Mouse (Mus musculus) myocyte (in vitro differentiated cells): Measurements from ENCODE around the gene Elf5. TPM values are rescaled to one million over a fixed set of nuclear protein-coding genes. Genes with fewer than 3 reads are reported as not detected.

Experiments
- H3K27me3 ChIP-seq: one replicate; pipeline ENCODE4 v1.6.1; 2011; ENCODE audit not compliant: control insufficient read depth, insufficient read depth, insufficient read length
- H3K36me3 ChIP-seq: one replicate; pipeline ENCODE4 v1.6.1; 2011; ENCODE audit not compliant: control insufficient read depth, insufficient read depth
- H3K4me2 ChIP-seq: one replicate; pipeline ENCODE4 v1.6.1; 2011; ENCODE audit warnings: low read depth, control low read depth
- H3K4me3 ChIP-seq: one replicate; pipeline ENCODE4 v1.5.1; 2011; ENCODE audit warnings: mild to moderate bottlenecking, control low read depth, moderate library complexity
- H3K79me2 ChIP-seq: one replicate; pipeline ENCODE4 v1.6.1; 2011; ENCODE audit not compliant: control insufficient read depth, insufficient read depth
- H3ac ChIP-seq: one replicate; pipeline ENCODE4 v1.6.1; 2011; ENCODE audit not compliant: control insufficient read depth, insufficient read length
- CEBPB ChIP-seq: IDR thresholded peaks from 2 replicates; pipeline ENCODE4 v1.6.1; 2011; ENCODE audit warnings: mild to moderate bottlenecking, moderate library complexity; ENCODE audit not compliant: poor library complexity, insufficient read depth, severe bottlenecking
- E2F4 ChIP-seq: IDR thresholded peaks from one replicate; pipeline ENCODE4 v1.6.1; 2011; ENCODE audit warnings: mild to moderate bottlenecking, control low read depth, moderate library complexity; ENCODE audit not compliant: insufficient read depth
- MAX ChIP-seq: IDR thresholded peaks from one replicate; pipeline ENCODE4 v1.6.1; 2011; ENCODE audit warnings: low read depth, mild to moderate bottlenecking, control low read depth
- MYOD1 ChIP-seq, 3 experiments: IDR thresholded peaks; one replicate each; pipeline ENCODE4 v1.6.1; 2011; ENCODE audit warnings: control low read depth in 2 of 3, low read depth in 2 of 3, mild to moderate bottlenecking in 2 of 3, moderate library complexity in 1 of 3; ENCODE audit not compliant: insufficient read length in 2 of 3, control insufficient read depth in 1 of 3
- MYOG ChIP-seq, 3 experiments: IDR thresholded peaks; one replicate each; pipeline ENCODE4 v1.6.1; 2011; ENCODE audit warnings: control low read depth in 2 of 3, low read depth in 2 of 3, mild to moderate bottlenecking in 2 of 3; ENCODE audit not compliant: insufficient read length in 2 of 3, control insufficient read depth in 1 of 3, insufficient read depth in 1 of 3
- POLR2A ChIP-seq: IDR thresholded peaks from one replicate; pipeline ENCODE4 v1.6.1; 2011; ENCODE audit warnings: low read depth, mild to moderate bottlenecking, control low read depth, moderate library complexity; ENCODE audit not compliant: insufficient read length
- POLR2AphosphoS2 ChIP-seq: IDR thresholded peaks from one replicate; pipeline ENCODE4 v1.6.1; 2011; ENCODE audit warnings: low read depth, control low read depth; ENCODE audit not compliant: insufficient read length
- REST ChIP-seq: IDR thresholded peaks from one replicate; pipeline ENCODE4 v1.6.1; 2011; ENCODE audit warnings: mild to moderate bottlenecking, control low read depth, moderate library complexity; ENCODE audit not compliant: insufficient read depth, insufficient read length
- SRF ChIP-seq: IDR thresholded peaks from one replicate; pipeline ENCODE4 v1.6.1; 2011; ENCODE audit warnings: low read depth; ENCODE audit not compliant: control insufficient read depth, insufficient read length
- TCF12 ChIP-seq: IDR thresholded peaks from one replicate; pipeline ENCODE4 v1.6.1; 2011; ENCODE audit warnings: mild to moderate bottlenecking, control low read depth; ENCODE audit not compliant: poor library complexity, insufficient read depth, severe bottlenecking
- TCF3 ChIP-seq: IDR thresholded peaks from one replicate; pipeline ENCODE4 v1.6.1; 2011; ENCODE audit warnings: low read depth, control low read depth; ENCODE audit not compliant: insufficient read length
- USF1 ChIP-seq: IDR thresholded peaks from one replicate; pipeline ENCODE4 v1.6.1; 2011; ENCODE audit warnings: low read depth, mild to moderate bottlenecking, control low read depth, moderate library complexity
- polyA plus RNA-seq: library from polyadenylated mRNA; unstranded; fragments of >200 nt; fragmentation: generic; extraction: Trizol; gene quantifications from one replicate; pipeline ENCODE4 v1.2.1, GENCODE M21; 2012; ENCODE audit warnings: missing spikeins

Gene Elf5
- polyA plus RNA-seq, 1 experiment = not detected

DNA sequence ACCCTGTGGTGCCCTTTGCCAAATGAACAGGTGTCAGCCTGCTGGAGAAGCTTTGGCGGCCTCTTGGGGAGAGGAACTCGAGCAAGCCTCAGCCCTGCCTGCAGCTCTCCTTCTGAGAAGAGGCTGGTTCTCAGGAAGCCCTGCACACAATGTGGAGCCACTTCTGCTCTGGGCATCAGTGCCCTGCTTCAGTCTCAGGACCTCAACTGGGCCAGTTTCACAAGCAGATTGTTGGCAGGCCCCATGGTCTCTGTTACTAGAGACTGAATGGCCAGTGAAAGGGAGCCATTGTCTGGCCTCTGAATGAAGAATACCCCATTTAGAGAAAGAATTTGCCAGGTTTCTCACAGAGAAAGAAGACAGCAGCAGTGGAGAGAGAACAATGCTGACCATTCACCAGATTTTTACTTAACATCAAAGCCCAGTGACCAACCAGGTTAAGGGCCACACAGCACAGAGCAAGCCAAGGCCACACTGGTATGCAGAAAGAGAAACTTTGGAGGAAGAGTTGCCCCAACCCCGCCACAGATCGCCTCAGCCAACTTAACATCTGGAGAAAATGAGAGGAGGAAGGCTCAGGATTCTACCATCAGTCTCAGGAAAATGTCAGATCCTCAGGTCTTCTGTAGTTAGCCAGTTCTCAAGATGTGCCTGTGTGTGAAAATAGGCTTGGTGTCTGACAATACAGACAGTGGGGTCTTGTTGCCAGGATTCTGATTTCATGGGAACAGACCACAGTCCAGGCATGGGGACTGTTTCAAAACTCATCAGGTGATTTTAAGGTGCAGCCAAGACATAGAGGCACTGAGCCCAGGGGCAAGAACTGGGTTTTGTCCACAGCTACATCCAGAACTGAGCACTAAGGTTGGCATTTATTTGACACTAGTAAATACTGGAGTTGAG is 21.2 kb upstream of the Elf5 start:
- no peak overlapping the region for H3K4me3 ChIP-seq
- H3ac ChIP-seq = no peak overlapping the region
- no peaks in the 10 kb centered on the region for H3K27me3 ChIP-seq
- TF ChIP-seq CEBPB = no peak
- no peak for TF ChIP-seq MAX
- TF ChIP-seq REST = no peak
- TF ChIP-seq E2F4 = no peak
- TF ChIP-seq TCF12 = no peak
- no peak for TF ChIP-seq SRF
- TF ChIP-seq TCF3 = no peak
- no peak for TF ChIP-seq USF1
- no peak for TF ChIP-seq MYOG (IDR thresholded peaks at IDR 0.05; ENCODE audit: control insufficient read depth in 1 of 3, insufficient read depth in 1 of 3, insufficient read length in 2 of 3, low read depth in 2 of 3)
- no peak for TF ChIP-seq MYOD1 (IDR thresholded peaks at IDR 0.05; ENCODE audit: control insufficient read depth in 1 of 3, insufficient read length in 2 of 3, low read depth in 2 of 3)
- TF ChIP-seq POLR2AphosphoS2 = no peak
- H3K4me2 ChIP-seq = no peak overlapping the region
- no peaks in the 10 kb centered on the region for H3K36me3 ChIP-seq
- H3K79me2 ChIP-seq = no peaks in the 10 kb centered on the region

- Histone ChIP-seq H3K4me3 (no peak overlapping the region), H3K79me2 (no peaks in the 10 kb centered on the region), H3ac (no peak overlapping the region), H3K27me3 (no peaks in the 10 kb centered on the region), H3K36me3 (no peaks in the 10 kb centered on the region), H3K4me2 (no peak overlapping the region)
- no peak for TF ChIP-seq E2F4
- no peak for TF ChIP-seq POLR2AphosphoS2
- no peak for TF ChIP-seq TCF12
- no peak for TF ChIP-seq MYOG (IDR thresholded peaks at IDR 0.05; ENCODE audit: control insufficient read depth in 1 of 3, insufficient read depth in 1 of 3, insufficient read length in 2 of 3, low read depth in 2 of 3)
- no peak for TF ChIP-seq SRF
Measured at GRCm38 (mm10) chr2:103391626-103392025, 19.9 kb upstream of the Elf5 start.

DNA sequence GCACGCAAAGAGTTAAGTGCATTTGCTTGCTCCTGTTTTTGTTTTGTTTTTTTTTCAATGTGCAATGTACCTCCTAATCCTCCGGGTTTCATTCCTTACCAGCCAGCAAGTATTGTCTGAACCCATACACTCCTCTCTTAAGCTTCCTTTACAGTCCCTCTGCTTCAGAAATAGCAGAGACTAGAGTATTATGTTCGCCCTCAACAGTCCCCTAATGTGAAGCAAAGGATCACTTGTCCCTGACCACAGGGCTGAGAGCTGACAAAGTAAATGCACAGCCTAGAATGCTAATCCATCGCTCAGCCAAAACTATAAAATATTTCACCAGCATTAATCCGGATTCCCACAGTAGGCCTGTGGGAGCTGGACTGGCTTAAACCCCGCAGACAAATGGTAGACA is 13.4 kb upstream of the Elf5 start:
- no peaks in the 10 kb centered on the region for H3K36me3 ChIP-seq
- TF ChIP-seq CEBPB (no peak), MYOD1 (IDR thresholded peaks at IDR 0.05; ENCODE audit: control insufficient read depth in 1 of 3, insufficient read length in 2 of 3, low read depth in 2 of 3) (no peak), USF1 (no peak), POLR2AphosphoS2 (no peak)
- H3ac ChIP-seq = no peak overlapping the region
- H3K27me3 ChIP-seq = peaks cover 2% of the 10 kb centered on the region
- H3K4me2 ChIP-seq = no peak overlapping the region
- no peak overlapping the region for H3K4me3 ChIP-seq
- H3K79me2 ChIP-seq = no peaks in the 10 kb centered on the region

- no peak overlapping the region for H3ac ChIP-seq
- H3K27me3 ChIP-seq = peaks cover 4% of the 10 kb centered on the region
- H3K79me2 ChIP-seq = no peaks in the 10 kb centered on the region
- no peak overlapping the region for H3K4me2 ChIP-seq
- no peaks in the 10 kb centered on the region for H3K36me3 ChIP-seq
- no peak for TF ChIP-seq CEBPB
- no peak for TF ChIP-seq USF1
- no peak for TF ChIP-seq MYOG (IDR thresholded peaks at IDR 0.05; ENCODE audit: control insufficient read depth in 1 of 3, insufficient read depth in 1 of 3, insufficient read length in 2 of 3, low read depth in 2 of 3)
- TF ChIP-seq POLR2AphosphoS2 = no peak
- TF ChIP-seq MYOD1 (IDR thresholded peaks at IDR 0.05; ENCODE audit: control insufficient read depth in 1 of 3, insufficient read length in 2 of 3, low read depth in 2 of 3) = no peak
- no peak for TF ChIP-seq E2F4
- no peak for TF ChIP-seq MAX
- no peak for TF ChIP-seq TCF12
- no peak for TF ChIP-seq POLR2A
- no peak for TF ChIP-seq SRF
- TF ChIP-seq REST = no peak
- TF ChIP-seq TCF3 = no peak
- H3K4me3 ChIP-seq = no peak overlapping the region
Measured at GRCm38 (mm10) chr2:103400691-103401090, 10.8 kb upstream of the Elf5 start.

DNA sequence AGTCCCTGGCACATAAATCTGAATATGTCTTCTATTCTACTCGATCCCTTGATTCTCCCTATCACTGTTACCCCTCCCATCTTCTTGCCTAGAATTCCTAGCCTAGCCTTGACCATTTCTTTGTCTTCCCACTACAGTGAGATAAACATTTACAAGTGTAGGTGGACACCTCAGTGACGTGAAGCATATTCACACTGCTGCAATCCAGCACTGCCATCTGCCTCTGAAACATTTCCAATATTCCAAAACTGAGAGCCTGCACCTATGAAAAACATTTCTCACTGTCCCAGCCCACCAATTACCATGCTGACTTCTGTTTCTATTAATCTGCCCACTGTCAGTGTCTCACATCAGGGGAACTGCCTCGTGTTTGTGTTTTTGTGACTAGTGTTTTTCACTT is 5.2 kb upstream of the Elf5 start:
- Histone ChIP-seq H3ac (no peak overlapping the region), H3K4me3 (no peak overlapping the region), H3K36me3 (no peaks in the 10 kb centered on the region), H3K79me2 (no peaks in the 10 kb centered on the region), H3K27me3 (peaks cover 8% of the 10 kb centered on the region), H3K4me2 (no peak overlapping the region)
- TF ChIP-seq E2F4 = no peak
- TF ChIP-seq TCF12 = no peak
- no peak for TF ChIP-seq USF1
- no peak for TF ChIP-seq MAX
- TF ChIP-seq POLR2AphosphoS2 = no peak
- TF ChIP-seq CEBPB = no peak
- no peak for TF ChIP-seq MYOD1 (IDR thresholded peaks at IDR 0.05; ENCODE audit: control insufficient read depth in 1 of 3, insufficient read length in 2 of 3, low read depth in 2 of 3)
- no peak for TF ChIP-seq REST
- no peak for TF ChIP-seq POLR2A
- TF ChIP-seq SRF = no peak
- TF ChIP-seq TCF3 = no peak
- TF ChIP-seq MYOG (IDR thresholded peaks at IDR 0.05; ENCODE audit: control insufficient read depth in 1 of 3, insufficient read depth in 1 of 3, insufficient read length in 2 of 3, low read depth in 2 of 3) = no peak
